Mouse (Mus musculus) mammary gland, adult 2 months (tissue): ENCODE data around the gene Mfap1a. TPM values are rescaled to one million over a fixed set of nuclear protein-coding genes. Genes with fewer than 3 reads are reported as not detected.

Source experiments
- polyA plus RNA-seq: library from polyadenylated mRNA; depleted of rRNA; stranded (reverse); fragments of >200 nt; gene quantifications from 2 replicates; pipeline ENCODE4 v1.2.3, GENCODE M21; 2012; ENCODE audit warnings: low replicate concordance; rRNA removed

Gene Mfap1a
- polyA plus RNA-seq = 1.6 and 4.6 TPM in 2 replicates

DNA sequence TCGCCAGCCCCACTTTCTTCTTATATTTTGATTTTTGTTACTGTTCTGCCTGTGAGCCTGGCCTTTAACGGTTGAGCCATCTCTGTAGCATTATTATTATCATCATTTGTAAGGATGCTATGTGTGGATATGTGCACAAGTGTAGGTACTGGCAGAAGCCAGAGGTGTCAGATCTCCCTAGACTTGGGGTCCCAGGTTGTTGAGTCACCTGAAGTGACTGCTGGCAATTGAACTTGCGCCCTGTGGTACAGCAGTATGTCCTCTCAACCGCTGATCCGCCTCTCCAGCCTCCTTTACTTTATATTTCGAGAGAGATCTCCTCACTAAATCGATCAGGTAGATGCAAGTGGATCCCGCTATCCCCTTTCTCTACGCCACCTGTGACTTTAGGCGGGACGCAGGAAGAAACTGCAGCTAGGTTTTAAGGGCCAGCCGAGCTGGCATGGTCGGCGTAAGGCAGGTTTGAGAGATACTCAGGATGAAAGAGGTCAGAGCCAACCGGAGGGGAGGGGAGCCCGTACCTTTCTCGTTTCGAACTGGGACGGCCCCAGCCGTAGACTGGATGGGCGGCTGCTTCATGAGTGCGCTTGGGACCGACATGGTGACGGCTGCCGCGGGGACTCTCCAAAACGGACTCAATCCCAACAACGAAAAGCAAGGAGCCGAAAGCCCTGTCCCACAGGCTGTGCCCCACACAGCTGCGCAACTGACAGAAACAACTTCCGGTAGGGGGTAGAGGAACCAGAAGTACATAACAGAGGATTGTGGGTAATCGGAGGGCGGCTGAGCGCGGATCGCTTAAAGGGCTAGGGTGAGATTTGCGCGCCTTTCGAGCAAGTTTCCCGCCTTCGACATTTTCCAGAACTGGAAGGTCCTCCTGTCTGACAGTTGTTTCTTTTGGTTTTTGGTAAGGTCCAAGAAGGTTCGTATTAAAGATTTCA lies at the start of gene Mfap1a, which contains the start of gene Wdr76:
Mfap1a (minus strand) TSS at position 724 of the 941 bp plus-strand sequence.
Wdr76 (plus strand) TSS at position 782 of the 941 bp plus-strand sequence.

DNA sequence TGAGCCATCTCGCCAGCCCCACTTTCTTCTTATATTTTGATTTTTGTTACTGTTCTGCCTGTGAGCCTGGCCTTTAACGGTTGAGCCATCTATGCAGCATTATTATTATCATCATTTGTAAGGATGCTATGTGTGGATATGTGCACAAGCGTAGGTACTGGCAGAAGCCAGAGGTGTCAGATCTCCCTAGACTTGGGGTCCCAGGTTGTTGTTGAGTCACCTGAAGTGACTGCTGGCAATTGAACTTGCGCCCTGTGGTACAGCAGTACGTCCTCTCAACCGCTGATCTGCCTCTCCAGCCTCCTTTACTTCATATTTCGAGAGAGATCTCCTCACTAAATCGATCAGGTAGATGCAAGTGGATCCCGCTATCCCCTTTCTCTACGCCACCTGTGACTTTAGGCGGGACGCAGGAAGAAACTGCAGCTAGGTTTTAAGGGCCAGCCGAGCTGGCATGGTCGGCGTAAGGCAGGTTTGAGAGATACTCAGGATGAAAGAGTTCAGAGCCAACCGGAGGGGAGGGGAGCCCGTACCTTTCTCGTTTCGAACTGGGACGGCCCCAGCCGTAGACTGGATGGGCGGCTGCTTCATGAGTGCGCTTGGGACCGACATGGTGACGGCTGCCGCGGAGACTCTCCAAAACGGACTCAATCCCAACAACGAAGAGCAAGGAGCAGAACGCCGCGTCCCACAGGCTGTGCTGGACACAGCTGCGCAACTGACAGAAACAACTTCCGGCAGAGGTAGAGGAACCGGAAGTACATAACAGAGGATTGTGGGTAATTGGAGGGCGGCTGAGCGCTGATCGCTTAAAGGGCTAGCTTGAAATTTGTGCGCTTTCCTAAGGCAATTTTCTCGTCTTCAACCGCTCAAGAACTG lies 32.9 kb downstream of the Mfap1a start, which contains the start of gene Mfap1b:
Mfap1b (minus strand) TSS at position 767 of the 879 bp plus-strand sequence.

DNA sequence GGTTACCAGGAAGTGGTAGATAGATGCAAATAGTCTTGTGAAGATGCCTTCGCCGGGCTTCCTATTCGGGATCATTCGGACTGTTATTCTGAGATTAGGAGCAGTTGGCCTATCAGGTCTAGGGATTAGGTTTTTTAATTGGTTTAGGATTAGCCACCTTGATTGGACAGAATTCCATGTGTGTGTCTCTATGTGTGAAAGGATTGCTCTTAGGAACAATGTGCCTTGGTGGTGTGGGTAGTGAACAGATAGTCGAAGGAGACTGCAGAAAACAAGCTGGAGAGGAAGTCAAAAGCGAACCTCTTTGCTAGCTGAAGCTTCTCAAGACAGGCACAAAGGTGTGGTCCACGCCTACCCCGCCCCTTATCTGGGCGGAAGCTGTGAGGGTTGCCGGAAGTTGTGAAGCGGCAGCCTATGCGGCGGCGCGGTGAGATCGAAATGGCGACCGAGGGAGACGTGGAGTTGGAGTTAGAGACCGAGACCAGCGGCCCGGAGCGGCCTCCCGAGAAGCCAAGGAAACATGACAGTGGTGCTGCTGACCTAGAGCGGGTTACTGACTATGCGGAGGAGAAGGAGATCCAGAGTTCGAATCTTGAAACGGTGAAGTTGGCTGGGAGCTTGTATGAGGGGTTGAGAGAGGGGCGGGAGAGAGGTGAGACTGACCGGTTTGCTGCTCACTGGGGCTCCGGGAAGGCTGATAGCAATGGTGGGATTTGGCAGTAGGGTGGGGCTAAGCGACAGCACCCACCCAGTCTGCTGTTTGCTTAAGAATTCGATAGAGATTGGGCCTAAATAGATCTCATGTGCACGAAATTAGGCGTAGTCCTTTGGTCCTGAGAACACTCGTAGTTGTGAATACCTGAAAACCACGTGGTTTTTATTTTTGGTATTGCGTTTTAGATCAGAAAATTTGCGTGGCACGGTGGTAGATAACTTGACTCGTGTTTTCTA lies 49.5 kb downstream of the Mfap1a start, which contains the start of gene Serinc4:
Serinc4 (minus strand) TSS at position 90 of the 951 bp plus-strand sequence.

DNA sequence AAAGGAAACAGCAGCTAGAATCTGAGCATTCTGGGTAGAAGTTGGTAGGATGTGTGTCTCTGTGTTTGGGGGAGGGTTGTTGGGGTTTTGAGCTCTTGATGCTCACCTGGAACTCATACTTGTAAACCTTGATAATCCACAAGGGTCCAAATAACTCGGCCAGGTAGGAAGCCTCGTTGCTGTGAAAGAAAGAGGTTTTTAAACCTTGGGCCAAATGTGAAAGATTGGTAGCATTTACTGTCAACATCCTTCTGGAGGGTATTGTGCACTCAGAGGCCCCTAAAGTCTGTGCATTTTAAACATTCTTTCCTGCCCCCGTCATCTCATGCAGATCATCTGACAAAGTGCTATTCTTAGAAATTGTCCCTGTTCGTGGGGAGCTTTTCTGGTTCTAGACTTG lies 53.5 kb downstream of the Mfap1a start, which contains the start of gene Hypk:
Hypk (plus strand) TSS at position 301 of the 400 bp plus-strand sequence.

DNA sequence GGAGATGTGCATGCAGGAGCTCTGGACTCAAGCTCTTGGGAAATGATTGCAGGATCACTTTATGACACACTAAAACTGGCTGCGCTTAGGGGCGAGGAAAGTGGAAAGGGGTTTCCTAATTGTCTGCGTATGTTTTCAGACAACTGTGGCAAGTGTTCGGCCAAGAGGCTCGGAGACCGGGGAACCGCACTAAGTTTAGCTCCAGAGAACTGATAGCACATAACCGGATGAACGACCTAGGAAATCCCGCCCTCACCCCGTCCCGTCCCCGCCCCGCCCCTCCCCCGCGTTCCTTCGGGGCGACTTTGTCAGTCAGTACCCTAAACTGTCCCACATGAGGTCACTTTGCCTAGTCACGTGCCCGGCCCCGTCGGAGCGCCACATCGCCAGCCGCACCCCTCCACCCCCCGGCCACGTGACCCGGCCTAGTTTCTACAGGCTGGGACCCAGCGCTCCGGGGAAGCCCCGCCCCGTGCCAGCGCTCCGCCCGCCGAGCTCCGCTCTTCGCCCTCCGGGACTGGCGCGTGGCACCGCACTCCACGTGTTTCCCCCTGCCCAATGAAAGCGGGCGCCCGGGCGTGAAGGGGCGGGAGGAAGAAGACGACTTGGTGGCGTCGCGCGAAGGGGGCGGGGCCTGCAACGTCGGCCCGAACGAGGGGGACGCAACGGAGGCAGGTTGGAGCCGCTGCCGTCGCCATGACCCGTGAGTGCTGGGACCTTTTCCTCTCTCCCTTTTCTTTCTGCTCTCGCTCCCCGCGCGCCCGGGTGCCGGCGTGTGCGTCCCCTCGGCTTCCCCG lies 57.5 kb downstream of the Mfap1a start, which contains the start of gene Serf2:
Serf2 (plus strand) TSS at position 457 of the 797 bp plus-strand sequence.

DNA sequence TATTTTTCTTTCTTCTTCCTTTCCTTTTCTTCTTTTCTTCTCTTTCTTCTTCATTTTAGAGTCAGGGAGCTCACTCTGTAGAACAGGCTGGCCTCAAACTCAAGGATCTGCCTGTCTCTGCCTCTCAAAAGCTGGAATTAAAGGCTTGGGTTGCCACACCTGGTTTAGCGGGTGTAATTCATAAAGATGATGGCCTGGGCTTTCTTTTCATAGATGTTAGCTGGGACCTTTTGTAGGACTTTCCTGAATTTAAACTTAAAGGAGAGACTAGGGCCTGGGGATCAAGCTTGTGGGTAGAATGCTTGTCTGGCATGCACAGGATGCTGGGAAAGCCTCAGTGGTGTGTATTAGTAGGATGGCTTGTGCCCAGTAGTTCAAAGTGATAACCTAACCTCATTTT lies 62.3 kb downstream of the Mfap1a start, which contains the start of gene Ell3:
Ell3 (minus strand) TSS at position 101 of the 400 bp plus-strand sequence.

Other genes starting within 250 kb of the Mfap1a start
- 21.3 and 28.9 TPM in 2 replicates for gene Trp53bp1, start 235.3 kb downstream of the Mfap1a start, polyA plus RNA-seq
- 3.4 and 5.7 TPM in 2 replicates for gene Map1a, start 217.1 kb downstream of the Mfap1a start, polyA plus RNA-seq
- 60.3 and 74.7 TPM in 2 replicates for gene Ppip5k1, start 151.3 kb downstream of the Mfap1a start, polyA plus RNA-seq
- 11.3 and 12.9 TPM in 2 replicates for gene Ckmt1, start 149.0 kb downstream of the Mfap1a start, polyA plus RNA-seq
- 0.13 and 0.17 TPM in 2 replicates for gene Strc, start 119.5 kb downstream of the Mfap1a start, polyA plus RNA-seq
- 268 and 1,023 TPM in 2 replicates for gene Pdia3, start 92.9 kb downstream of the Mfap1a start, polyA plus RNA-seq
- 1.0 and 4.7 TPM in 2 replicates for gene Catsper2, start 92.9 kb downstream of the Mfap1a start, polyA plus RNA-seq
- gene Ell3, start 62.4 kb downstream of the Mfap1a start, polyA plus RNA-seq = 4.2 and 4.7 TPM in 2 replicates
- gene Serf2, start 57.5 kb downstream of the Mfap1a start, polyA plus RNA-seq = 286 and 288 TPM in 2 replicates
- gene Hypk, start 53.4 kb downstream of the Mfap1a start, polyA plus RNA-seq = 4.0 and 4.7 TPM in 2 replicates
- 0.60 and 0.72 TPM in 2 replicates for gene Serinc4, start 49.9 kb downstream of the Mfap1a start, polyA plus RNA-seq
- gene Mfap1b, start 32.6 kb downstream of the Mfap1a start, polyA plus RNA-seq = 2.2 and 2.9 TPM in 2 replicates
- gene Wdr76, start 58 bp upstream of the Mfap1a start, polyA plus RNA-seq = 2.2 and 4.3 TPM in 2 replicates